Mouse (Mus musculus) forebrain, embryonic 14.5 days (tissue): ENCODE measurements around the gene Pnp2. TPM values are rescaled to one million over a fixed set of nuclear protein-coding genes. Genes with fewer than 3 reads are reported as not detected.

Experiments used
- ATAC-seq: fragments of 200-750 bp; cut with Nextera tagmentation; 2 replicates; pipeline ENCODE4 v1.8.0; 2017; ENCODE audit warnings: mild to moderate bottlenecking, moderate library complexity
- DNase-seq: peaks from one replicate; pipeline ENCODE4 v3.0.0-alpha.2; 2015; ENCODE audit warnings: low spot score
- H3K27ac ChIP-seq: fragments of 300-500 bp; sonication (generic); 2 replicates; pipeline ENCODE4 v1.5.1; 2014; ENCODE audit warnings: low read depth, mild to moderate bottlenecking, control low read depth, low read length, moderate library complexity
- H3K27me3 ChIP-seq: fragments of 300-500 bp; sonication (generic); replicated peaks from 2 replicates; pipeline ENCODE4 v1.6.1; 2014; ENCODE audit warnings: low read length, control low read depth, mixed read lengths; ENCODE audit not compliant: control insufficient read depth, insufficient read depth
- H3K36me3 ChIP-seq: fragments of 300-500 bp; sonication (generic); 2 replicates; pipeline ENCODE4 v1.6.1; 2014; ENCODE audit warnings: low read length, control low read depth; ENCODE audit not compliant: control insufficient read depth, insufficient read depth
- H3K4me1 ChIP-seq: fragments of 300-500 bp; sonication (generic); 2 replicates; pipeline ENCODE4 v1.6.1; 2014; ENCODE audit warnings: antibody characterized with exemption, low read length, control low read depth; ENCODE audit not compliant: control insufficient read depth, insufficient read depth
- H3K4me2 ChIP-seq: fragments of 300-500 bp; sonication (generic); 2 replicates; pipeline ENCODE4 v1.6.1; 2014; ENCODE audit warnings: mild to moderate bottlenecking, control low read depth, low read length
- H3K4me3 ChIP-seq: fragments of 300-500 bp; sonication (generic); 2 replicates; pipeline ENCODE4 v1.5.1; 2014; ENCODE audit warnings: low read depth, low read length, control low read depth
- H3K9ac ChIP-seq: fragments of 300-500 bp; sonication (generic); 2 replicates; pipeline ENCODE4 v1.6.1; 2014; ENCODE audit warnings: mild to moderate bottlenecking, low read length, control low read depth, moderate library complexity
- H3K9me3 ChIP-seq: fragments of 300-500 bp; sonication (generic); replicated peaks from 2 replicates; pipeline ENCODE4 v1.6.1; 2016; ENCODE audit warnings: low read length, control low read depth, mixed read lengths; ENCODE audit not compliant: control insufficient read depth
- WGBS: fragments of 180-500 bp; shearing (Covaris S2); extraction: QIAGEN DNeasy Blood & Tissue Kit; methylation state at CpG from one replicate; pipeline ENCODE4 v1.1.7; 2014; 5-methylcytosine and 5-hydroxymethylcytosine counted together
- polyA plus RNA-seq: library from polyadenylated mRNA; unstranded; fragments of >200 nt; fragmentation: Nextera tagmentation; extraction: Ambion mirVana; gene quantifications from 2 replicates; pipeline ENCODE4 v1.2.1, GENCODE M21; 2014

Gene Pnp2
- polyA plus RNA-seq, 1 experiment from 2014 or later = 0.46 TPM

- 89% methylated on average over 6 of the region's 6 CpGs for WGBS
- ATAC-seq (no peak), DNase-seq (no peak)
- Histone ChIP-seq H3K4me2 (no peak overlapping the region), H3K4me3 (no peak overlapping the region), H3K27ac (no peak overlapping the region), H3K27me3 (no peaks in the 10 kb centered on the region), H3K9ac (no peak overlapping the region), H3K9me3 (no peaks in the 10 kb centered on the region), H3K36me3 (no peaks in the 10 kb centered on the region), H3K4me1 (no peaks in the 10 kb centered on the region)
These were observed 53.8 kb downstream of the Pnp2 start for GRCm38 (mm10) chr14:51009572-51009971.

Other genes starting within 250 kb of the Pnp2 start
- not detected in 2 replicates for gene Olfr748, start 248.6 kb upstream of the Pnp2 start, polyA plus RNA-seq
- gene Olfr749, start 210.9 kb upstream of the Pnp2 start, polyA plus RNA-seq = not detected in 2 replicates
- 152 and 161 TPM in 2 replicates for gene Ttc5, start 170.5 kb upstream of the Pnp2 start, polyA plus RNA-seq
- 0.11 TPM in 1 of 2 replicates, not detected in the other for gene Ccnb1ip1, start 148.3 kb upstream of the Pnp2 start, polyA plus RNA-seq
- 58.7 and 60.9 TPM in 2 replicates for gene Parp2, start 148.2 kb upstream of the Pnp2 start, polyA plus RNA-seq
- 1.3 and 2.5 TPM in 2 replicates for gene Tep1, start 85.4 kb upstream of the Pnp2 start, polyA plus RNA-seq
- 0.25 and 0.36 TPM in 2 replicates for gene Klhl33, start 58.5 kb upstream of the Pnp2 start, polyA plus RNA-seq
- gene Osgep, start 31.1 kb upstream of the Pnp2 start, polyA plus RNA-seq = 160 and 180 TPM in 2 replicates
- 322 and 355 TPM in 2 replicates for gene Apex1, start 31.0 kb upstream of the Pnp2 start, polyA plus RNA-seq
- 81.4 and 86.0 TPM in 2 replicates for gene Pip4p1, start 25.1 kb upstream of the Pnp2 start, polyA plus RNA-seq
- 20.5 and 28.2 TPM in 2 replicates for gene Pnp, start 24.9 kb upstream of the Pnp2 start, polyA plus RNA-seq
- 2.5 TPM in 1 of 2 replicates, not detected in the other for gene Gm49342, start 11.5 kb upstream of the Pnp2 start, polyA plus RNA-seq
- gene Rnase10, start 51.8 kb downstream of the Pnp2 start, polyA plus RNA-seq = not detected in 2 replicates
- not detected in 2 replicates for gene Rnase9, start 85.9 kb downstream of the Pnp2 start, polyA plus RNA-seq
- gene Rnase11, start 94.2 kb downstream of the Pnp2 start, polyA plus RNA-seq = not detected in 2 replicates
- not detected in 2 replicates for gene Rnase12, start 101.7 kb downstream of the Pnp2 start, polyA plus RNA-seq
- gene Olfr750, start 118.4 kb downstream of the Pnp2 start, polyA plus RNA-seq = not detected in 2 replicates
- 11.5 and 14.2 TPM in 2 replicates for gene Rnase4, start 135.1 kb downstream of the Pnp2 start, polyA plus RNA-seq
- 2.2 and 2.8 TPM in 2 replicates for gene Ang, start 135.2 kb downstream of the Pnp2 start, polyA plus RNA-seq
- not detected in 2 replicates for gene Eddm3b, start 158.4 kb downstream of the Pnp2 start, polyA plus RNA-seq
- 0.33 and 1.3 TPM in 2 replicates for gene Rnase6, start 167.9 kb downstream of the Pnp2 start, polyA plus RNA-seq
- 0.18 TPM in 1 of 2 replicates, not detected in the other for gene Rnase1, start 190.8 kb downstream of the Pnp2 start, polyA plus RNA-seq
- not detected in 2 replicates for gene Rnase2b, start 206.3 kb downstream of the Pnp2 start, polyA plus RNA-seq
- gene Ang2, start 243.2 kb downstream of the Pnp2 start, polyA plus RNA-seq = not detected in 2 replicates
- gene Ear14, start 247.4 kb downstream of the Pnp2 start, polyA plus RNA-seq = not detected in 2 replicates